Mouse (Mus musculus): ENCODE data around the gene Cyb5d1. TPM values are rescaled to one million over a fixed set of nuclear protein-coding genes. Genes with fewer than 3 reads are reported as not detected.

The Cyb5d1 gene
- total RNA-seq, 4 experiments from 2014 or later = 53.9 to 65.7 (median 60.5) TPM

GRCm38 (mm10) chr11:69415668-69416451 lies 20.4 kb upstream of the Cyb5d1 start:
- DNase-seq = no peak

GRCm38 (mm10) chr11:69415327-69415667 lies 19.9 kb upstream of the Cyb5d1 start:
- DNase-seq = no peak

GRCm38 (mm10) chr11:69414421-69415326 lies 19.2 kb upstream of the Cyb5d1 start:
- DNase-seq = no peak

- DNase-seq = no peak
Observed at GRCm38 (mm10) chr11:69413221-69414181, 18.1 kb upstream of the Cyb5d1 start, which contains the start of gene Kdm6b. TSS of gene Kdm6b (minus strand) at chr11:69413675.

GRCm38 (mm10) chr11:69412548-69412947 lies 17.1 kb upstream of the Cyb5d1 start:
- DNase-seq = no peak

- no peak for DNase-seq
Observed at GRCm38 (mm10) chr11:69411538-69412203, 16.2 kb upstream of the Cyb5d1 start.

GRCm38 (mm10) chr11:69411073-69411535 lies 15.7 kb upstream of the Cyb5d1 start:
- DNase-seq = peak; percentile 93

- DNase-seq = no peak
Observed at GRCm38 (mm10) chr11:69410310-69411072, 15.1 kb upstream of the Cyb5d1 start.

GRCm38 (mm10) chr11:69410045-69410309 lies 14.5 kb upstream of the Cyb5d1 start:
- DNase-seq = no peak

- no peak for DNase-seq
Observed at GRCm38 (mm10) chr11:69409378-69410044, 14.1 kb upstream of the Cyb5d1 start.

- peak; percentile 87 for DNase-seq
Observed at GRCm38 (mm10) chr11:69408541-69409377, 13.3 kb upstream of the Cyb5d1 start.

- DNase-seq = no peak
Observed at GRCm38 (mm10) chr11:69407724-69408004, 12.2 kb upstream of the Cyb5d1 start.

GRCm38 (mm10) chr11:69406867-69407723 lies 11.7 kb upstream of the Cyb5d1 start:
- no peak for DNase-seq

- DNase-seq = no peak
Observed at GRCm38 (mm10) chr11:69406282-69406681, 10.9 kb upstream of the Cyb5d1 start.

- DNase-seq = no peak
Observed at GRCm38 (mm10) chr11:69405397-69406200, 10.2 kb upstream of the Cyb5d1 start.

- DNase-seq = no peak
Observed at GRCm38 (mm10) chr11:69404595-69405396, 9.4 kb upstream of the Cyb5d1 start.

All from adrenal gland, adult 8-10 months (tissue).